Comparison of ENCODE assay signal across 8 mouse cellular contexts in the genomic region with DNA sequence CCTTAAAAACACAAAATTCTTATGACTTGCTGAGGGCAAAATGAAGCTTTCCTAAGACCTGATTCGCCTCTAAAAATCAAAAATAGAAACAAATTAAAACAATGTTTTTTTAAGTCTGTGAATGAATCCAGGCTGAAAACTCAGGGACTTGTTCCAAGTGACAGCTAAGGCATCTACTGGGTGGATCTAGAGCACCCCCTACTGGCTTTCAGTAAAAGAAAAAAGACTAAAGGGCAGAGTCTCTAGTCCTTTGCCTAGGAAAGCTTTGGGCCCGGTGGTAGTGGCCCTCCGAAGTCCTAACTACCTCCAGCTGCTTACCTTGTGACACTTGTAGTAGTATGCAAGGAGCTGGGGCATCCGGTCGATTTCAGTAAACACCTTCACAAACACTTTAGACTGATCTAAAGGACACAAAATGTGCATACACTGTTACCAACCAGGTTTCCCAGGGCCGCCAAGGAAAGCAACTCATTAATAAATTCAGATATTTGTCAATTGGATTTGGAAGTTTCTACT. TPM values are rescaled to one million over a fixed set of nuclear protein-coding genes. Genes with fewer than 3 reads are reported as not detected.
DNase-seq lines count a peak whose midpoint lies in the region; ATAC-seq and TF ChIP-seq lines count a peak whose summit lies in the region.

No protein-coding gene starts in this region.

- peak; percentile 53 to 83 for TF ChIP-seq CTCF in CH12.LX (conservative IDR thresholded peaks at IDR 0.05 in 1 of 2, IDR thresholded peaks at IDR 0.05 in 1 of 2; ENCODE audit: low read depth in 2 of 2, low read length in 2 of 2)

- H3K9me3 ChIP-seq in hindbrain, embryonic 11.5 days (ENCODE audit: control insufficient read depth, low read length), result no peaks in the 10 kb centered on the region
- H3K9me3 ChIP-seq in hindbrain, embryonic 16.5 days (ENCODE audit: control insufficient read depth, low read length), result no peaks in the 10 kb centered on the region
- peaks cover 3% of the 10 kb centered on the region for H3K9me3 ChIP-seq in CH12.LX (replicated peaks; ENCODE audit: low read length)

- peak; percentile 63 for DNase-seq in hindbrain, embryonic 11.5 days (ENCODE audit: low spot score)
- peak; percentile 60 for DNase-seq in CH12.LX (ENCODE audit: extremely low read depth)
- peak; percentile 90 for DNase-seq in brain, adult 2 months (ENCODE audit: low read depth, low spot score)
- peak; percentile 54 for DNase-seq in left cerebral cortex, postnatal 4 days
- DNase-seq in telencephalon, adult 2 months (ENCODE audit: low read depth, low spot score), result peak; percentile 52
- no peak for DNase-seq in gastrocnemius, postnatal 25 days

- dilution Hi-C loops in CH12.LX (cut with MboI; ENCODE audit: extremely low pct_ligation_motif_present, extremely low pct_unique_long_range_greater_than_20kb, low sequenced_read_pairs), result no loop called here

- 70% methylated on average over 6 of the region's 6 CpGs for WGBS in hindbrain, embryonic 11.5 days
- 68% methylated on average over 6 of the region's 6 CpGs for WGBS in hindbrain, embryonic 16.5 days

- TF ChIP-seq RAD21 in CH12.LX (IDR thresholded peaks at IDR 0.05; ENCODE audit: low read depth, low read length), result peak; percentile 82

- H3K27me3 ChIP-seq in hindbrain, embryonic 11.5 days (ENCODE audit: control insufficient read depth, insufficient read depth, low read length), result no peaks in the 10 kb centered on the region
- no peaks in the 10 kb centered on the region for H3K27me3 ChIP-seq in hindbrain, embryonic 16.5 days (replicated peaks; ENCODE audit: control insufficient read depth, insufficient read depth, low read length)
- H3K27me3 ChIP-seq in CH12.LX (replicated peaks), result no peaks in the 10 kb centered on the region

- no peak for TF ChIP-seq POLR2A in CH12.LX (IDR thresholded peaks at IDR 0.05; ENCODE audit: low read depth, low read length)

- in situ Hi-C loops in CH12.LX (cut with MboI; ENCODE audit: low pct_ligation_motif_present, low pct_unique_long_range_greater_than_20kb, low sequenced_read_pairs), result loop anchor here (5.0 kb wide), 1 partner anchor 232 kb away; the partner anchor contains the start of gene Scnn1g

- TF ChIP-seq EP300 in CH12.LX (IDR thresholded peaks at IDR 0.05; ENCODE audit: low read length), result no peak

- no peak overlapping the region for H3K4me2 ChIP-seq in hindbrain, embryonic 11.5 days (replicated peaks; ENCODE audit: low read depth, low read length)
- no peak overlapping the region for H3K4me2 ChIP-seq in hindbrain, embryonic 16.5 days (ENCODE audit: low read length)
- H3K4me2 ChIP-seq in CH12.LX (ENCODE audit: insufficient read depth, low read depth, poor library complexity, severe bottlenecking), result no peak overlapping the region

- no peak overlapping the region for H3K9ac ChIP-seq in hindbrain, embryonic 11.5 days (ENCODE audit: low read depth, low read length)
- H3K9ac ChIP-seq in hindbrain, embryonic 16.5 days (ENCODE audit: low read depth, low read length), result no peak overlapping the region
- H3K9ac ChIP-seq in CH12.LX (ENCODE audit: insufficient read depth, low read depth), result no peak overlapping the region

- intact Hi-C loops in left cerebral cortex, postnatal 4 days (cut with DNase I), result loop anchor here (2.0 kb wide), 1 partner anchor 229 kb away; the partner anchor contains the start of gene Scnn1g

- H3K4me1 ChIP-seq in hindbrain, embryonic 11.5 days (replicated peaks; ENCODE audit: control insufficient read depth, insufficient read depth, low read length), result no peaks in the 10 kb centered on the region
- H3K4me1 ChIP-seq in hindbrain, embryonic 16.5 days (ENCODE audit: control insufficient read depth, insufficient read depth, low read depth, low read length), result no peaks in the 10 kb centered on the region
- no peaks in the 10 kb centered on the region for H3K4me1 ChIP-seq in CH12.LX (ENCODE audit: control insufficient read depth in 1 of 2, insufficient read depth in 2 of 2)

- no peak overlapping the region for H3K4me3 ChIP-seq in hindbrain, embryonic 11.5 days (ENCODE audit: low read depth, low read length)
- no peak overlapping the region for H3K4me3 ChIP-seq in hindbrain, embryonic 16.5 days (ENCODE audit: low read length)
- no peak overlapping the region for H3K4me3 ChIP-seq in CH12.LX (replicated peaks in 1 of 3; ENCODE audit: low read depth in 2 of 3, low read length in 2 of 3, poor library complexity in 1 of 3)

- H3K79me2 ChIP-seq in CH12.LX (replicated peaks; ENCODE audit: control insufficient read depth, extremely low read depth, insufficient read depth, poor library complexity, severe bottlenecking), result no peaks in the 10 kb centered on the region

- H3K36me3 ChIP-seq in hindbrain, embryonic 11.5 days (ENCODE audit: control insufficient read depth, insufficient read depth, low read length), result no peaks in the 10 kb centered on the region; the same call in 1 of the 2 replicates
- H3K36me3 ChIP-seq in hindbrain, embryonic 16.5 days (ENCODE audit: control insufficient read depth, insufficient read depth, low read length), result 0 out of 2 replicates have a peak, but pooled peaks cover 5% of the 10 kb centered on the region
- H3K36me3 ChIP-seq in CH12.LX (replicated peaks in 1 of 2; ENCODE audit: control insufficient read depth in 1 of 2, insufficient read depth in 1 of 2, low read length in 1 of 2), result peaks cover 42 to 71% of the 10 kb centered on the region in 2 experiments

- no peak for ATAC-seq in hindbrain, embryonic 11.5 days (ENCODE audit: low FRiP score)
- no peak for ATAC-seq in hindbrain, embryonic 16.5 days
- 0 out of 2 replicates have a peak, but pooled peaks have one; percentile 31 for ATAC-seq in granulocyte monocyte progenitor cell, adult 5-6 weeks (replicated peaks; ENCODE audit: poor library complexity, severe bottlenecking)

- H3K27ac ChIP-seq in hindbrain, embryonic 11.5 days (ENCODE audit: low read depth, low read length), result no peak overlapping the region
- H3K27ac ChIP-seq in hindbrain, embryonic 16.5 days (ENCODE audit: low read depth, low read length), result no peak overlapping the region
- H3K27ac ChIP-seq in CH12.LX (ENCODE audit: insufficient read depth, low read depth), result no peak overlapping the region

TF ChIP-seq in CH12.LX, 34 proteins besides CTCF, POLR2A, EP300 and RAD21:
- TF ChIP-seq ZNF384 (IDR thresholded peaks at IDR 0.05; ENCODE audit: low read depth, low read length), result no peak
- TF ChIP-seq SMC3 (IDR thresholded peaks at IDR 0.05; ENCODE audit: low read depth, low read length), result peak; percentile 61

RNA-seq across cellular contexts. Expression of gene Cog7, which starts 17.6 kb away (rescaled TPM):
- 18.5 and 21.6 TPM in 2 replicates for polyA plus RNA-seq in hindbrain, embryonic 11.5 days (2014; fragmentation: Nextera tagmentation; extraction: Ambion mirVana)
- 32.3 and 33.9 TPM in 2 replicates for polyA plus RNA-seq in hindbrain, embryonic 16.5 days (2015; fragmentation: Nextera tagmentation; extraction: Ambion mirVana)
- total RNA-seq in CH12.LX (2012; rRNA removed) (21.8 and 22.4 TPM in 2 replicates), CH12.LX (2014; rRNA removed) (14.1 TPM in 2 replicates)
- polyA plus RNA-seq in CH12.LX (2012; ENCODE audit: insufficient read length, low read depth), result 19.3 and 22.2 TPM in 2 replicates
- total RNA-seq in granulocyte monocyte progenitor cell, adult 5-6 weeks (2014; fragmentation: Nextera tagmentation), result 18.0 and 24.0 TPM in 2 replicates
- 16.9 and 20.0 TPM in 2 replicates for total RNA-seq in granulocyte monocyte progenitor cell, adult 5-6 weeks (2017)
- total RNA-seq in left cerebral cortex, postnatal 4 days (2021), result 10 to 100 TPM; 24.5 to 26.2 TPM
- total RNA-seq in gastrocnemius, postnatal 25 days (2021), result 1 to 10 TPM; 8.3 to 8.7 TPM

RNA-seq across cellular contexts. Expression of gene Gga2, which starts 57.1 kb away (rescaled TPM):
- polyA plus RNA-seq in hindbrain, embryonic 11.5 days (2014; fragmentation: Nextera tagmentation; extraction: Ambion mirVana), result 38.8 and 56.0 TPM in 2 replicates
- 46.5 and 51.4 TPM in 2 replicates for polyA plus RNA-seq in hindbrain, embryonic 16.5 days (2015; fragmentation: Nextera tagmentation; extraction: Ambion mirVana)
- total RNA-seq in CH12.LX (2012; rRNA removed) (26.8 and 29.6 TPM in 2 replicates), CH12.LX (2014; rRNA removed) (24.1 and 27.4 TPM in 2 replicates)
- polyA plus RNA-seq in CH12.LX (2012; ENCODE audit: insufficient read length, low read depth), result 79.0 and 79.2 TPM in 2 replicates
- total RNA-seq in granulocyte monocyte progenitor cell, adult 5-6 weeks (2014; fragmentation: Nextera tagmentation), result 22.6 and 24.3 TPM in 2 replicates
- 19.2 and 21.0 TPM in 2 replicates for total RNA-seq in granulocyte monocyte progenitor cell, adult 5-6 weeks (2017)
- total RNA-seq in left cerebral cortex, postnatal 4 days (2021), result 10 to 100 TPM; 57.3 to 57.4 TPM
- 10 to 100 TPM; 13.2 to 22.4 TPM for total RNA-seq in gastrocnemius, postnatal 25 days (2021)
